Comparison of ENCODE assay signal across 20 mouse cellular contexts in genomic region chr2:149613381-149613780, GRCm38 (mm10).
DNase-seq lines count a peak whose midpoint lies in the region; ATAC-seq and TF ChIP-seq lines count a peak whose summit lies in the region.
"Had no signal": no experiment of that assay in that cellular context is flagged by ENCODE, and none has a peak within 500 bp of the region (broad histone marks: within the 10 kb centered on the region; RNA-seq: fewer than 3 reads in every experiment).

No protein-coding gene starts in this region.

- no peaks in the 10 kb centered on the region for H3K36me3 ChIP-seq in liver, adult 2 months (ENCODE audit: control insufficient read depth, insufficient read depth, low read length)
- no peaks in the 10 kb centered on the region for H3K36me3 ChIP-seq in liver, postnatal 0 days (replicated peaks; ENCODE audit: insufficient read depth, low read length)
- H3K36me3 ChIP-seq: G1E had no signal

- no peak for ATAC-seq in liver, postnatal 0 days
- ATAC-seq: activated CD4-positive, CD25-positive, alpha-beta regulatory T cell, adult 4 months; CD4-positive, CD25-positive, alpha-beta regulatory T cell, adult 4 months; Patski had no signal

- no peaks in the 10 kb centered on the region for H3K9me3 ChIP-seq in liver, postnatal 0 days (ENCODE audit: low read length)
- H3K9me3 ChIP-seq: G1E had no signal

- no peaks in the 10 kb centered on the region for H3K27me3 ChIP-seq in liver, adult 2 months (ENCODE audit: control insufficient read depth, insufficient read depth, low read length)
- H3K27me3 ChIP-seq in liver, postnatal 0 days (ENCODE audit: insufficient read depth, low read length), result no peaks in the 10 kb centered on the region
- H3K27me3 ChIP-seq: CH12.LX, Patski had no signal

- TF ChIP-seq EP300 in liver, postnatal 0 days (IDR thresholded peaks at IDR 0.05; ENCODE audit: low read depth), result no peak

- peaks cover 5% of the 10 kb centered on the region; the same call in 1 of the 2 replicates for H3K4me1 ChIP-seq in liver, adult 2 months (ENCODE audit: control insufficient read depth, insufficient read depth, low read length)
- no peaks in the 10 kb centered on the region for H3K4me1 ChIP-seq in liver, postnatal 0 days (ENCODE audit: insufficient read depth)
- peaks cover 4% of the 10 kb centered on the region; the same call in 1 of the 2 replicates for H3K4me1 ChIP-seq in brown adipose tissue, adult 24 weeks (ENCODE audit: control insufficient read depth, insufficient read depth, insufficient read length, low read length)

- intact Hi-C loops in gastrocnemius, postnatal 36 days (cut with DNase I), result no loop called here

- no peak overlapping the region for H3K27ac ChIP-seq in liver, adult 2 months (replicated peaks; ENCODE audit: insufficient read depth, low read depth, low read length)
- no peak overlapping the region for H3K27ac ChIP-seq in liver, postnatal 0 days (ENCODE audit: low read depth)
- peak overlapping the region; percentile 83 for H3K27ac ChIP-seq in brown adipose tissue, adult 24 weeks (replicated peaks; ENCODE audit: low read depth, low read length)

- TF ChIP-seq POLR2A in liver, adult 2 months (IDR thresholded peaks at IDR 0.05; ENCODE audit: extremely low read depth, insufficient read depth, low read length), result no peak

- H3K79me2 ChIP-seq in liver, adult 2 months (ENCODE audit: control insufficient read depth, insufficient read depth, low read length), result no peaks in the 10 kb centered on the region

- WGBS in liver, adult 2 months, result 42% methylated on average over 3 of the region's 3 CpGs
- WGBS in liver, postnatal 0 days (ENCODE audit: insufficient replicate concordance), result 66% methylated on average over 3 of the region's 3 CpGs

- no peak for TF ChIP-seq CTCF in liver, adult 2 months (IDR thresholded peaks at IDR 0.05; ENCODE audit: low read depth, low read length)
- no peak for TF ChIP-seq CTCF in liver, postnatal 0 days (IDR thresholded peaks at IDR 0.05; ENCODE audit: low read depth)

- no peak overlapping the region for H3K4me3 ChIP-seq in liver, adult 2 months (ENCODE audit: insufficient read depth, low read depth, low read length)
- H3K4me3 ChIP-seq in liver, postnatal 0 days (ENCODE audit: low read depth, low read length), result no peak overlapping the region
- H3K4me3 ChIP-seq in brown adipose tissue, adult 24 weeks (ENCODE audit: insufficient read depth, low read depth, low read length), result no peak overlapping the region

- no peak overlapping the region for H3K4me2 ChIP-seq in liver, postnatal 0 days (ENCODE audit: low read depth, low read length)

- no peak overlapping the region for H3K9ac ChIP-seq in liver, adult 2 months (ENCODE audit: low read depth, low read length)
- H3K9ac ChIP-seq in liver, postnatal 0 days (replicated peaks), result no peak overlapping the region

- DNase-seq in liver, adult 2 months (ENCODE audit: extremely low read depth, low read depth, low spot score), result peak; percentile 92
- DNase-seq in liver, postnatal 0 days, result no peak
- no peak for DNase-seq in gastrocnemius, postnatal 36 days
- DNase-seq: adrenal gland, adult 2 months; adrenal gland, adult 8-10 months; adrenal gland, postnatal 10 days; adrenal gland, postnatal 14 days; adrenal gland, postnatal 25 days; adrenal gland, postnatal 36 days; B cell, adult 2 months; cerebellum, adult 11 months; cerebellum, adult 11-12 months; cerebellum, adult 18-20 months; cerebellum, adult 2 months had no signal
